Mouse (Mus musculus): ENCODE data around the gene Lef1. TPM values are rescaled to one million over a fixed set of nuclear protein-coding genes. Genes with fewer than 3 reads are reported as not detected.

Gene Lef1
- polyA plus RNA-seq, 1 experiment from 2014 or later = 5.6 TPM

- H3K9me3 ChIP-seq (ENCODE audit: control insufficient read depth, low read length) = no peaks in the 10 kb centered on the region
- peaks cover 6% of the 10 kb centered on the region; the same call in 1 of the 2 replicates for H3K36me3 ChIP-seq (ENCODE audit: control insufficient read depth, insufficient read depth, low read length)
- H3K27me3 ChIP-seq (ENCODE audit: control insufficient read depth, insufficient read depth, low read length) = no peaks in the 10 kb centered on the region
- H3K4me3 ChIP-seq (ENCODE audit: control insufficient read depth in 1 of 2, insufficient read depth in 1 of 2, low read depth in 1 of 2, low read length in 2 of 2) = peak overlapping the region; percentile 31 to 89
- H3K4me1 ChIP-seq (ENCODE audit: control insufficient read depth in 2 of 2, insufficient read depth in 2 of 2, low read length in 2 of 2) = peaks cover 7 to 31% of the 10 kb centered on the region in 2 experiments; a peak in 3 of 4 replicates
- ATAC-seq (ENCODE audit: insufficient number of reproducible peaks, insufficient read depth, low FRiP score, low read depth) = no peak
- peak overlapping the region; percentile 90 for H3K9ac ChIP-seq (ENCODE audit: low read length)
- WGBS = 32% methylated on average over 10 of the region's 10 CpGs
- H3K27ac ChIP-seq (replicated peaks in 1 of 2; ENCODE audit: control insufficient read depth in 1 of 2, insufficient read depth in 1 of 2, low read depth in 2 of 2, low read length in 2 of 2) = peak overlapping the region; percentile 17 to 90
- peak overlapping the region; percentile 80 for H3K4me2 ChIP-seq (ENCODE audit: low read length)
These were observed 162.3 kb downstream of the Lef1 start for GRCm38 (mm10) chr3:131272374-131273100.

Other genes with a start within 250 kb of the Lef1 start
- 194 and 198 TPM in 2 replicates for gene Hadh, start 161.6 kb downstream of the Lef1 start, polyA plus RNA-seq (2014; fragmentation: Nextera tagmentation; extraction: Ambion mirVana)
- gene Cyp2u1, start 192.8 kb downstream of the Lef1 start, polyA plus RNA-seq (2014; fragmentation: Nextera tagmentation; extraction: Ambion mirVana) = 13.2 and 13.3 TPM in 2 replicates